Mouse (Mus musculus): ENCODE data around the gene Plaa.

DNA sequence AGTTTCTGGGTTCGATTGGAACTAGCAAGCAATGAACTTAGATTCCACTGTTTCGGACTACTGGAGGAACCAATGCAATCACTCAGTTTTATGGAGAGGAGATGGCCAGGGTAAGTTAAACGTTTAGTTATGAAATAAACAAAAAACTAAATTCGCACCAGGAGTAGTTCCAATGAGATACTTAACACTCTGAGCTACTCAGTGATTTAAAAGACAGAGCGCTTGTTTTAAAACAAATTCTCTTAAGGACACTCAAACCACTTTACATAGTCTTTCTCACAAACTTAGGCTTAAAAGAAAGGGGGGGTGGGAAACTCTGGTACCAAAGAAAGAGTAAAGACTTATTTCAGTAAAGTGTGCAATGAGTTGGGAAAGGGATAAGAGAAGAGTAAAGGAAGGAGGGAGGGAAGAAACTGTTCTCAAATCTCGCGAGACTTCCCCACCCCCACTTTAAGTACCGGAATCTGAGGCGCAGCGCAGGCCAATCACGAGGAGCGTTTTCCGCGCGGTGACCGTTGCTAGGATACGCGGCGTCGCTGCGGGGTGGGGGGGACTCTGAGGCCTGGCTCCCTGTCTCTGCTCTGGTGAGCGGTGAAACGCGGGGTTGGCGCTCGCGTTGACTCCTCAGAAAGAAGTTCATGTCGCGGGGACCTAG, 11.1 kb upstream of the Plaa start, which contains the start of gene Ift74:
- no peak for TF ChIP-seq CTCF (IDR thresholded peaks at IDR 0.05; ENCODE audit: insufficient read depth, low read depth, low read length)
- TF ChIP-seq POLR2A (IDR thresholded peaks at IDR 0.05; ENCODE audit: insufficient read depth, low read depth, low read length) = 0 out of 2 replicates have a peak, but pooled peaks have one; percentile 39

All from olfactory bulb, adult 2 months (tissue).